Mouse (Mus musculus) forebrain, postnatal 0 days (tissue): ENCODE results near the gene Fbxo27. TPM values are rescaled to one million over a fixed set of nuclear protein-coding genes. Genes with fewer than 3 reads are reported as not detected.
A peak's percentile ranks its signal among the peaks of the same experiment; 100 is the strongest.
"Not testable (repeated sequence)": the region's sequence is repeated elsewhere in the genome, so short reads cannot be mapped to it uniquely, and the experiment has no call there.

Experiments
- ATAC-seq: fragments of 200-750 bp; cut with Nextera tagmentation; 2 replicates; pipeline ENCODE4 v1.8.0; 2017; ENCODE audit warnings: mild to moderate bottlenecking, moderate library complexity
- DNase-seq: peaks from one replicate; pipeline ENCODE4 v3.0.0-alpha.2; 2015
- H3K27ac ChIP-seq: fragments of 300-500 bp; sonication (generic); 2 replicates; pipeline ENCODE4 v1.5.1; 2014; ENCODE audit warnings: low read depth, mild to moderate bottlenecking, antibody characterized with exemption, low read length, moderate library complexity, mixed read lengths
- H3K27me3 ChIP-seq: fragments of 300-500 bp; sonication (generic); 2 replicates; pipeline ENCODE4 v1.6.1; 2014; ENCODE audit warnings: mild to moderate bottlenecking, low read length, mixed read lengths; ENCODE audit not compliant: insufficient read depth
- H3K36me3 ChIP-seq: fragments of 300-500 bp; sonication (generic); 2 replicates; pipeline ENCODE4 v1.6.1; 2014; ENCODE audit warnings: mild to moderate bottlenecking, moderate library complexity; ENCODE audit not compliant: insufficient read depth
- H3K4me1 ChIP-seq: fragments of 300-500 bp; sonication (generic); 2 replicates; pipeline ENCODE4 v1.6.1; 2014; ENCODE audit warnings: antibody characterized with exemption; ENCODE audit not compliant: insufficient read depth
- H3K4me2 ChIP-seq: fragments of 300-500 bp; sonication (generic); 2 replicates; pipeline ENCODE4 v1.6.1; 2014; ENCODE audit warnings: low read depth, mild to moderate bottlenecking, moderate library complexity
- H3K4me3 ChIP-seq: fragments of 300-500 bp; sonication (generic); 2 replicates; pipeline ENCODE4 v1.5.1; 2014; ENCODE audit warnings: low read depth, low read length, mixed read lengths
- H3K9ac ChIP-seq: fragments of 300-500 bp; sonication (generic); 2 replicates; pipeline ENCODE4 v1.6.1; 2014; ENCODE audit warnings: mild to moderate bottlenecking
- H3K9me3 ChIP-seq: fragments of 300-500 bp; sonication (generic); 2 replicates; pipeline ENCODE4 v1.6.1; 2016; ENCODE audit warnings: low read length
- CTCF ChIP-seq: sonication (generic); IDR thresholded peaks from 2 replicates; pipeline ENCODE4 v1.5.1; 2016; ENCODE audit warnings: antibody characterized with exemption, control low read depth, low read depth
- WGBS: fragments of 180-500 bp; shearing (Covaris S2); extraction: QIAGEN DNeasy Blood & Tissue Kit; methylation state at CpG from one replicate; pipeline ENCODE4 v1.1.7; 2014; 5-methylcytosine and 5-hydroxymethylcytosine counted together
- polyA plus RNA-seq: library from polyadenylated mRNA; unstranded; fragments of >200 nt; fragmentation: Nextera tagmentation; extraction: Ambion mirVana; gene quantifications from 2 replicates; pipeline ENCODE4 v1.2.1, GENCODE M21; 2015
- total RNA-seq: library from RNA; depleted of rRNA; stranded (reverse); fragments of >200 nt; gene quantifications from 2 replicates; pipeline ENCODE4 v1.2.3, GENCODE M21; 2014

Fbxo27 gene
- total and polyA plus RNA-seq, 2 experiments from 2014 or later = 7.4 to 10.0 TPM

DNA sequence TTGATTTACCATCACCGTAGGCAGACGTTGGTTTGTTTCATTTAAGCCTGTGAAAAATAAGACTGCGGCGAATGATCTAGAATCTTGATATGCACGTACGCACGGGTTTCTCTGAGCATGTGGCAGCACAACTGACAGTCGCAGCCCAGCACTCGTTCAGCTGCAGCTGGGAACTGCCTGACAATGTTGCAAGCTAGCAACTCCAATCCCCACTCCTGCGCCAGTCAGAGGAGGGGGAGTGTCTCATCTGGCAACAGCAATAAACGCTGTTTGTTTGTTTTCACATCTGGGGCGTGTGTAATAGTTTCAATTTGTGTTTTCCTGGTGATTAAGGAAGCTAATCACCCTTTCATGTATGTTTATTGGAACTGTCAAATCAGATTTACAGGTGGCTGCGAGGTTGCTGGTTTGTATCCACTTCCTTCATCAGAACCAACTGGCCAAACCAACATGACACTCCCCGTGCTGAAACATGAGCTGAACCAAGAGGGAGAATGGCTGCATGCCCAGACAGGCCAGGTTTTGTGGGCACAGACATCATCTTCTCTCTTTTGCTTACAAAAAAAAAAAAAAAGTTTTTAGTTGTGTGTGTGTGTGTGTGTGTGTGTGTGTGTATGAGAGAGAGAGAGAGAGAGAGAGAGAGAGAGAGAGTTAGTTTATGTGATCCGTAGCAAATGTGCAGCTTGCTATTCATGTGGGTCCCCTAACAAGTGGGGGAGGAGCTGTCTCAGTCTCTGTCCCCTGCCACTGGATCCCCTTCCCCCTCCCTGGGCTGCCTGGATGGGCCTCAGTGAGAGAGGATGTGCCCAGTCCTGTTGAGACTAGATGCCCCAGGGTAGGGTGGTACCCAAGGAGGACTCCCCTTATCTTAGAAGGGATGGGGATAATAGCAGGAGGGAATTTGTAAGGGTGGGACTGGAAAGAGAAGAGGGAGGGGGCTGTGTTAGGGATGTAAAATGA is 26.7 kb upstream of the Fbxo27 start:
- ATAC-seq (peak; percentile 84), DNase-seq (peak; percentile 69)
- H3K9me3 ChIP-seq = no peaks in the 10 kb centered on the region
- no peaks in the 10 kb centered on the region for H3K27me3 ChIP-seq
- H3K27ac ChIP-seq = no peak overlapping the region
- TF ChIP-seq CTCF = no peak
- peak overlapping the region; percentile 19 for H3K4me2 ChIP-seq
- H3K36me3 ChIP-seq = no peaks in the 10 kb centered on the region
- no peak overlapping the region for H3K4me3 ChIP-seq
- no peaks in the 10 kb centered on the region for H3K4me1 ChIP-seq
- 34% methylated on average over 15 of the region's 15 CpGs for WGBS
- no peak overlapping the region for H3K9ac ChIP-seq

DNA sequence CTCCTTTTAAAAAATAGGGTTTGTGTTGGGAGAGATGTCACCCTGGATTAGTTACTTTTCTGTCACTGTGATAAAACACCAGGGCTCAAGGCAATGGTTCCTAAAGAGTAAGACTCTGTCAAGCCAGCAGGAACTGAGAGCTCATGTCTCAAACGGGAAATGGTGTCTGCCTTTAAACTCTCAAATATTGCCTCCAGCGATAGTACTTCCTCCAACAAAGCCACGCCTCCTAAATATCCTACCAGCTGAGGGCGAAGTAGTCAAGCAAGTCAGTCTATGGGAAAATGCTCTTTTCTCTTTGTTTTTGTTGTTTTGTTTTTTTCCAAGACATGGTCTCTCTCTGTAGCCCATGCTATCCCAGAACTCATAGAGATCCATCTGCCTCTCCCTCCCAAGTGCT is 21.5 kb upstream of the Fbxo27 start:
- no peak for ATAC-seq
- DNase-seq = no peak
- Histone ChIP-seq H3K4me2 (no peak overlapping the region), H3K4me3 (no peak overlapping the region), H3K27me3 (no peaks in the 10 kb centered on the region), H3K4me1 (no peaks in the 10 kb centered on the region), H3K27ac (no peak overlapping the region), H3K36me3 (no peaks in the 10 kb centered on the region), H3K9ac (no peak overlapping the region), H3K9me3 (no peaks in the 10 kb centered on the region)
- TF ChIP-seq CTCF = no peak
- 76% methylated on average over 4 of the region's 4 CpGs for WGBS

DNA sequence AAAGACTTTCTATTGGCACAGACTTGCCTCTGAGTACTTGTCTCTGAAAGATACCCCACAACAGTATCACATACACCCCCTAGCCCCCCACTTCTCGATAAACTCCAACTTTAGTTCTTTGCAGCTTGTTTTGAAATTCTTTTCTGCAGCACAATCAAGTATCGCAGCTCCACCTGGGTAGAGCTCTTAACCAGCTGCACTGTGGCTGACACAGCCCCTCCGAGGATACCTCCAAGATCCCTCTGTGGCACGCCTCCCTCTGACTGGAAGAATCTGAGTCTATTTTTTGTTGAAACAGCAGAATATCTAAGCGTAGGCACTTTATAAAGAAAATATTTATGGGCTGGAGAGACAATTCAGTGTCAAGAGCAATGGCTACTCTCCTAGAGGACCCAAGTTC is 20.4 kb upstream of the Fbxo27 start:
- no peak overlapping the region for H3K4me3 ChIP-seq
- no peak overlapping the region for H3K27ac ChIP-seq
- H3K4me1 ChIP-seq = no peaks in the 10 kb centered on the region
- no peak for DNase-seq
- TF ChIP-seq CTCF = no peak
- 90% methylated on average over 5 of the region's 5 CpGs for WGBS
- no peaks in the 10 kb centered on the region for H3K27me3 ChIP-seq
- no peak overlapping the region for H3K9ac ChIP-seq
- H3K9me3 ChIP-seq = no peaks in the 10 kb centered on the region
- ATAC-seq = no peak
- no peaks in the 10 kb centered on the region for H3K36me3 ChIP-seq
- no peak overlapping the region for H3K4me2 ChIP-seq

DNA sequence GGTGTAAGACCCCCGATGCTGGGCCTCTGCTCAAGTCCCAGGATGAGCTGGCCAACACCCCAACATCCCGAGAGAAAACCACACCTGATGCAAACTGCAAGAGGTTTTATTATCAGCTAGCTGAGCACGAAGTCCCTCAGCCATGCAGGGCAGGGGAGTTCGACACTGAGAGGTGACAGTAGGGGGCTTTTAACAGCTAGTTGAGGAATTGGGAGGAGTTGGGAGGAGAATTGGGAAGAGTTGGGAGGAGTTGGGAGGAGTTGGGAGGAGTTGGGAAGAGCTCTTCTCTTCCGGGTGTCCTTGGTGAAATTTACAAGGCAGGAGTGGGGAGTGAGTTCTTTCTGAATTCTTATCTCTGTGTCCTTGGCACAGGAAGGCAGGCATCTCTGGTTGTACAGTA is 19.9 kb upstream of the Fbxo27 start:
- not testable (repeated sequence) for H3K4me1 ChIP-seq, H3K4me2 ChIP-seq, H3K27me3 ChIP-seq, H3K36me3 ChIP-seq, H3K4me3 ChIP-seq, H3K9ac ChIP-seq, ATAC-seq, H3K9me3 ChIP-seq, H3K27ac ChIP-seq, DNase-seq
- 78% methylated on average over 5 of the region's 5 CpGs for WGBS

DNA sequence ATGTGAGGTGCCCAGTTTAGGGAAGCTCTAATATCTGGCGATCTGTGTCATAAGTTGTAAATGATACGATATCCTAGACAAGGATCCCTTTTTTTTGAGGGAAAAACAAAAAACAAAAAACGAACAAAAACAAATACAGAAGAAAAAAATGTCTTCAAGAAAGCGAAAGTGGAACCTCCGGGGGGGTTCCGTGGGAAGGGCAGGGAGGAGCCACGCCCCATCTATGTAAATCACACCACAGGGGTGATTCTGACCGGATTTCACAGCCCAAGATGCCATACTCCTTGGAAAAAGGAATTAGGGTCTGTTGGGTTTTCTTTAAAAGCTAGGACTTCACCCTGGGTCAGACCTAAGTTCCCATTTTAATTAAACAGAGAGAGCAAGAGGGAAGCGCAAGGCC is 17.7 kb upstream of the Fbxo27 start:
- no peaks in the 10 kb centered on the region for H3K27me3 ChIP-seq
- H3K4me2 ChIP-seq = no peak overlapping the region
- TF ChIP-seq CTCF = no peak
- H3K9me3 ChIP-seq = no peaks in the 10 kb centered on the region
- DNase-seq (no peak), ATAC-seq (no peak)
- H3K27ac ChIP-seq = no peak overlapping the region
- H3K9ac ChIP-seq = no peak overlapping the region
- H3K4me3 ChIP-seq = no peak overlapping the region
- 84% methylated on average over 9 of the region's 9 CpGs for WGBS
- no peaks in the 10 kb centered on the region for H3K36me3 ChIP-seq
- no peaks in the 10 kb centered on the region for H3K4me1 ChIP-seq

DNA sequence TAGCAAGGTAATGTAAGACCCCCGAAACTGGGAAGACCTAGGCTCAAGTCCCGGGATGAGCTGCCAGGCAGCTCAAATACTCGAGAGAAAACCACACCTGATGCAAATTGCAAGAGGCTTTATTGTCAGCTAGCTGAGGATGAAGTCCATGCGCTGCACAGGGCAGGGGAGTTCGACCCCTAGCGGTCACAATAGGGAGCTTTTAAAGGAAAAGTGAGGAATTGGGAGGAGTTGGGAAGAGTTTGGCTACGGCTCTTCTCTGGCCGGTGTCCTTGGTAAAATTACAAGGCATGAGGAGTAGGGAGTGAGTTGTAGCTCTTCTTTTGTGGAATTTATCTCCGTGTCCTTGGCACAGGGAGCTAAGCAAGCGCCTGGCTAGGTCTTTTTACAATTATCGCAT is 16.9 kb upstream of the Fbxo27 start:
- DNase-seq = no peak
- TF ChIP-seq CTCF = peak; percentile 45
- H3K4me3 ChIP-seq = no peak overlapping the region
- H3K27me3 ChIP-seq = no peaks in the 10 kb centered on the region
- 47% methylated on average over 11 of the region's 11 CpGs for WGBS
- H3K36me3 ChIP-seq = no peaks in the 10 kb centered on the region
- H3K27ac ChIP-seq = no peak overlapping the region
- no peaks in the 10 kb centered on the region for H3K4me1 ChIP-seq
- no peak overlapping the region for H3K9ac ChIP-seq
- no peaks in the 10 kb centered on the region for H3K9me3 ChIP-seq
- no peak for ATAC-seq
- no peak overlapping the region for H3K4me2 ChIP-seq

DNA sequence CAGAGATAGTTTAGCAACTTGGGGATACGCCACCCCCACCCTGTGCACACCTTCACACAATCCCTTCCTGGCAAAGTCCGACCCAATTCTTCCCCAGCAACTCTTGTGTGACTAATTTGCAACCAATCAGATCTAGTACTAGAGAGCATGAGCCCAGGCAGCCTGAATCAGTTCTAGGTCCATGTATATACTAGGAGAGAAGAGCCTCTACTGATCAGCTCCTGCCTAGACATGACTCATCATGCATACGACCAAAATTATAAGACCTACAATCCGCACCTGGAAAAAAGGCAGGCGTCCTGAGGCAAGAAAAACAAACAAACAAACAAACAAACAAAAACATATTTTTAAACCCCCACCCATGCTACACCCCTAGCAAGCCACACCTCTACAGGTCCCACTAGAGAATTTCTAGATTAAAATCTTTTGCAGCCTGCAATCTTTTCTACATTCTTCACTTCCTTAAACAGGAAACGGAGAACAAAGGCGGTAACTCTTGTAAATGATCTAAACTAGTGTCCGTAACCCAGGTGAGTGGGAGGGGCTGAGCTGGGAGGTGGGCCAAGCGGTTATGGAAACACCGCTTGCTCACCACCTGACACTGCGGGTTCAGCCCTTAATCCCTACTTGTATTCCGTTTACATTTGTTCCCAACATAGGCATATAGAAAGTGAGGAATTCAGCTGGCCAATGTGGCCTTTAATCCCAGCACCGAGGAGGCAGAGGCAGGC is 15.7 kb upstream of the Fbxo27 start:
- Histone ChIP-seq H3K9ac (no peak overlapping the region), H3K27ac (no peak overlapping the region), H3K4me1 (no peaks in the 10 kb centered on the region), H3K9me3 (no peaks in the 10 kb centered on the region), H3K36me3 (no peaks in the 10 kb centered on the region), H3K27me3 (no peaks in the 10 kb centered on the region), H3K4me2 (no peak overlapping the region), H3K4me3 (no peak overlapping the region)
- 86% methylated on average over 13 of the region's 13 CpGs for WGBS
- no peak for ATAC-seq
- no peak for DNase-seq
- TF ChIP-seq CTCF = no peak
